Mouse (Mus musculus) retina, postnatal 1 day (tissue): ENCODE results near the gene Ampd3.

ENCODE experiments used
- DNase-seq: peaks from one replicate; pipeline ENCODE4 v3.0.0-alpha.2; 2012

Ampd3 gene

DNA sequence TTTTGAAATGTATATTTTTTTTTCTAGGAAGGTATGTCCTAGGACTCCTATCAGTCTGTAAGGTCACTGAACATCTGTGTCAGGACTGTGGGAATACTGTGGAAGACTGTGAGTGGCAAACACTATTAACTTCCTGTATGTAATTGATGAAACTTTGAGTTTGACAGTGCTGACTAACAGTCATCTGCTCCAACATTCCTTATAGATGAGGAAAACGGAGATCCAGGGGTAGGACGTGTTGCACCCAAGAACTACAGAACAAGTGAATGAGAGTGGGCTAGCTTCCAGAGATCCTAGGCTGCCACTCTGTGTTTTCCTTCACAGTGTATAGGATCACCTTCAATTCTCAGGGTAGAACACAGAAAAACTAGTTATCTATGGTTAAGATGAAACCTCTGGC is 79.3 kb downstream of the Ampd3 start:
- no peak for DNase-seq

DNA sequence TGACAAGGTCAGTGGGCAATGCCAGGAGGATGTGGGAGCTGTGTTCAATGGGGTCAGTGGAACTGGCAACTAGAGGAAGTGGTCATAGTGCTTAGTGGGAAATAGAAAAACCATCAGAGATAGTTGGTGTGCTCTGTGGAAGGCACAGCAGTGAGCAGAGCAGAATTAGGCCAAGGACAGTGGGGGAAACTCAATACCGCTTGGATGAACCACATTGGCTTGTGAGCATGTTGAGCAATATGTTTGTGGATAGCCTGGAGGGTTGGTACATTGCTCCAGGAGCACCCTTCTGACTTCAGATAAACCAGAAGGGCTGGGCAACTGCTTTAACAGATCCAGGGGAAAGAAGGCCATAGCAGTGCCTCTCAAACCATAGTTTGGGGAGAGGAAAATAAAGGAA is 80.4 kb downstream of the Ampd3 start:
- DNase-seq, result no peak

DNA sequence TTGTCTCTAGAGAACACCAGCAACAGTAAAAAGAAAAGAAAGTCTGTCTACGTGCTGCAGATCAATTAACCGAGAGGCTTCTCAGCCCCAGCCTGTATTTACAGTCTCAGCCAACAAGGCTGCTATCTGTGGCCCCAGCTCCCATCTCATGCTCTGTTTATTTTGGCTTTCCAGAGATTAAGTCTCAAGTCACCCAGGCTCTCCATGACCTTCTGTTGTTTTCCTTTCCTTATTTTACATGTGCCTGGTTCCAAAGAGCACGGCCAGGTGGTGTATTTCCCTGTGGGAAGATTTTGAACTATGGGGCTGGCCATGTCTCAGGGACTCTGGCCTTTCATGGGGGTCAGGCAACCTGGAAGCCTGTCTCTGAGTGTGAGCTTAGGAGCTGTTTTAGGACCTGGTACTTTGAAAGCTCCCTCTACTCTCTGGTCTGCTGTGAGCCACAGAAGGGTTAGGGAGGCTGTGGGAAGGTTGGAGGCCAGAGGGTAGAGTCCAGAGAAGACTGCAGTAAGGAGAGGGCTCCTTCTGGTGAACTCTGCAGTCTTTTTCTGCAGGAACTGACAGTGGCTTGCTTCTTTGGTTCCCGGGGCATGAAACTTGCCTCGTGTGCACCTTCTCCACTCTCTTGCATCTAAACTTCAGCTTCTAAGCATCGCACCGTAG is 83.7 kb downstream of the Ampd3 start:
- no peak for DNase-seq

DNA sequence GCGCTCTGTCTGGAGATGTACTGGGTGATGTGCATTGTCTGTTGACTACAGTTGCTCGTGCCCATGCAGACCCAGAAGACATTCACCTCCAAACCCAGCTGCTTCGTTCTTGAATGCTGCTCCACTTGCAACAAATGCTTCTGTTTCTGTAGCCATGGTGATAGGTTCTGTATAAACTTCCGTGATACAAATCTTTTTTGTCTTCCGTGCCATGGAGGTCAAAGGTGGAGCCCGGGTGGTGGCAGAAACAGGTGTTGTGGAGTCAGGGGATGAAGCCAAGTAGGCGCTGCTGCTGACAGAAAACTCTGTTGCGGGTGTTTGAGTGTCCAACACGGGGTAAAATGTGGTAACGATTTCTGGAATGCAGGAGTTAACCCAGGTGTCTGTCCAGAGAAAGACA is 85.6 kb downstream of the Ampd3 start:
- DNase-seq, result no peak

DNA sequence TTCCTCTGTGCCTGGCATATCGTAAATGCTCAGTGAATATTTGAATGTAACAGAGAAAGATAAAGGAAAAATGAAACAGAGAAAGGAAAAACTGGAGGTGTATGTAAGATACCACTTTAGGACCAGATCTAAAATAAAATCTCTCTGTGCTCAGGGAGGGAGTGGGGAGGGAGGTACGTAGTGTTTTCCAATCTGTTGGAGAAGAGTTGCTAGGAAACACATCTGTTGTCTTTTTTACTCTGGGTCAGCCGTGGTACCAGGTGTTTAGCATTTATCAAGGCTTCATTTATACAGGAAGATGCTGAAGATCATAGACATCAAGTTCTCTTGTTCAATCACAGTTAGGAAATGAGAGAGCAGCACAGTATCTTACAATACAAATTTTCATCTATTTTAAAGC is 86.5 kb downstream of the Ampd3 start:
- no peak for DNase-seq

DNA sequence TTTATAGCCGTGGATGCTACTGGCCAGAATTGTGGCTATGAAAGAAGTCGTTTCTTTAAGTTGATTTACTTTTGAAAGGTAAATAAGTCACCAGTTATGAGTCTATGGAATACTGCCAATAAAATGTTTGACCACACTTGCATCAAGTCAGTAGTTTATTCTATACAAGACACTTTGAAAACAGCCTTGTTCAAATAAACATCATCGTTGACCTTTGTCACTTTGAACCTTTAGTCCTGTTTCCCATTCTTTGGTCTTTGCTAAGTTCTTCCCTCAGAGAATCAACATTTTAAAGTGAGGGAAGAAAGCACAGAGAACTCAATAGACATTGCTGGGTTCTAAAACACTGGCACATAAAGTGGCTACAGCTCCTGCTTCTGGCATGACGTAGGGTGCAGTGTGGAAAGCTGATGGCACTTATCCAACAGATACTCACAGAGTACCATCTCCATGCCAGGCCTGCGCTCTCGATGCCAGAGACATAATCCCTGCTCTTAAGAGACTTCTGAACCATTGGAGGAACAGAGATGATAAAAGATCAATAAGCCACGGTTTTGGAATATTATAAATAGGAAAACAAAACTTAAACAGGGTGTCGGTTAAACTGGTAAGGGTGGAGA is 87.0 kb downstream of the Ampd3 start:
- DNase-seq, result no peak

DNA sequence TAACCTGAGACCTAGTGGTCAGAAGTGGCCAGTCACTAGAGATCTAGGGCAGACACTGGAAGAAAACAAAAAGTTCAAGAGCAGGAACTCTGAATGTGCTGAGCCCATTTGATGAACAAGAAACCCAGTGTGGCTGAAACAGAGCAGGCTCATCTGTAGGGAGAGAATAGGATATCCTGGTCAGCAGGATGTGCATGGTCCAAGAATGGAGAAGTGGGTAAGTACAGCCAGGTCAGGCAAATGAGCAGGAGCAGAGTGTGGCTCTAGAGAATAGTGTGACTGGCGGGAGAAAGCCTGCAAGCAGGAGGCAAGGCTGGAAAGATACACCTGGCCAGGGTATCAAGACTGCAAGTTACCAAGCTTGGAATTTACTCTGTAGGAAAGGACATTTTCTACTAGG is 87.6 kb downstream of the Ampd3 start:
- DNase-seq, result no peak

DNA sequence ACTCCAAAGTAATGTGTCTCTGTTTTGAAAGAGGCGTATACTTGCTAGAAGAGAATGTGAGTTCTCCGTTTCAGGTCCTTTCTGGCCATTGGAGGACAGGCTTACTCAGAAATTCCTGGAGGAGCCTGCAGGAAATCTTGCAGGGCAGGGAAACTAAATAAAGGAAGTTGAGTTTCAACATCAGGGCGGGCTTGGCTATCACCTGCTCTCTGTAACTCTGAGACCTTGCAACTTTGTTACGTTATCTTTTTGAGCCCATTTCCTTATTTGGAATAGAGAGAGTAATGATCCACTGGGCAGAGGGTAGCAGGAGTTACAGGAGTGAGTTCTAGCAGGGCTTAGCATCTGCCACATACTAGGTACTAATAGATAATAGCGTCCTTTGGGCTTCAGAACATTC is 92.1 kb downstream of the Ampd3 start:
- DNase-seq, result no peak
